Mouse (Mus musculus) CH12.LX (cell line): ENCODE data around the gene Rnf6. TPM values are rescaled to one million over a fixed set of nuclear protein-coding genes. Genes with fewer than 3 reads are reported as not detected.

Experiments
- DNase-seq: peaks from one replicate; pipeline ENCODE4 v3.0.0-alpha.2; 2013; ENCODE audit errors: extremely low read depth
- H3K27ac ChIP-seq: 2 replicates; pipeline ENCODE4 v1.5.1; 2012; ENCODE audit warnings: low read depth, mild to moderate bottlenecking, control low read depth, moderate library complexity; ENCODE audit not compliant: insufficient read depth
- H3K27me3 ChIP-seq: replicated peaks from 2 replicates; pipeline ENCODE3; 2012; ENCODE audit warnings: inconsistent platforms
- H3K36me3 ChIP-seq, 2 experiments: replicated peaks in 1 of 2; 2 replicates each; pipeline versions ENCODE3 to v1.6.1; 2012; ENCODE audit warnings: inconsistent platforms in 1 of 2, low read length in 1 of 2, mild to moderate bottlenecking in 1 of 2, mixed read lengths in 1 of 2, moderate library complexity in 1 of 2; ENCODE audit not compliant: control insufficient read depth in 1 of 2, insufficient read depth in 1 of 2
- H3K4me1 ChIP-seq, 2 experiments: 2 replicates each; pipeline ENCODE4 v1.6.1; 2012; ENCODE audit warnings: inconsistent platforms in 1 of 2, moderate library complexity in 1 of 2; ENCODE audit not compliant: insufficient read depth in 2 of 2, control insufficient read depth in 1 of 2
- H3K4me2 ChIP-seq: 2 replicates; pipeline ENCODE4 v1.6.1; 2012; ENCODE audit warnings: low read depth, mild to moderate bottlenecking, control low read depth; ENCODE audit not compliant: poor library complexity, insufficient read depth, severe bottlenecking
- H3K4me3 ChIP-seq, 3 experiments: fragments of 150-350 bp in 1 of 3; sonication (generic) in 1 of 3; replicated peaks in 1 of 3; 2 replicates each; pipeline versions ENCODE3 to v1.5.1; 2011 to 2012; ENCODE audit warnings: low read depth in 2 of 3, low read length in 2 of 3, mild to moderate bottlenecking in 2 of 3, moderate library complexity in 2 of 3, control low read depth in 1 of 3, improper control_type of control experiment in 1 of 3, inconsistent platforms in 1 of 3, mixed read lengths in 1 of 3; ENCODE audit not compliant: poor library complexity in 1 of 3
- H3K79me2 ChIP-seq: replicated peaks from 2 replicates; pipeline ENCODE4 v1.6.1; 2012; ENCODE audit warnings: mild to moderate bottlenecking, moderate library complexity; ENCODE audit not compliant: control insufficient read depth, poor library complexity, insufficient read depth, severe bottlenecking; ENCODE audit errors: extremely low read depth
- H3K9ac ChIP-seq: 2 replicates; pipeline ENCODE4 v1.6.1; 2012; ENCODE audit warnings: low read depth, mild to moderate bottlenecking, control low read depth, moderate library complexity; ENCODE audit not compliant: insufficient read depth
- H3K9me3 ChIP-seq: replicated peaks from 2 replicates; pipeline ENCODE3; 2012; ENCODE audit warnings: low read length, inconsistent platforms, mixed read lengths
- CHD1 ChIP-seq: IDR thresholded peaks from 2 replicates; pipeline ENCODE4 v1.6.1; 2012; ENCODE audit warnings: low read depth, low read length, improper control_type of control experiment, inconsistent platforms
- CHD2 ChIP-seq: IDR thresholded peaks from 2 replicates; pipeline ENCODE4 v1.6.1; 2011; ENCODE audit warnings: low read length, improper control_type of control experiment
- CTCF ChIP-seq, 2 experiments: IDR thresholded peaks in 1 of 2; conservative IDR thresholded peaks in 1 of 2; 2 replicates each; pipeline ENCODE4 v1.5.1; 2011 to 2012; ENCODE audit warnings: low read depth in 2 of 2, low read length in 2 of 2, improper control_type of control experiment in 1 of 2, inconsistent platforms in 1 of 2, mild to moderate bottlenecking in 1 of 2, moderate library complexity in 1 of 2
- E2F4 ChIP-seq: IDR thresholded peaks from 2 replicates; pipeline ENCODE4 v1.6.1; 2011; ENCODE audit warnings: low read depth, low read length, improper control_type of control experiment; ENCODE audit not compliant: insufficient replicate concordance
- ELF1 ChIP-seq: IDR thresholded peaks from 2 replicates; pipeline ENCODE4 v1.6.1; 2014; ENCODE audit warnings: low read depth, mild to moderate bottlenecking, inconsistent platforms, low read length, improper control_type of control experiment
- EP300 ChIP-seq: IDR thresholded peaks from 2 replicates; pipeline ENCODE4 v1.6.1; 2011; ENCODE audit warnings: low read length, improper control_type of control experiment
- ETS1 ChIP-seq: conservative IDR thresholded peaks from 2 replicates; pipeline ENCODE4 v1.6.1; 2012; ENCODE audit warnings: low read depth, mild to moderate bottlenecking, inconsistent platforms, low read length, improper control_type of control experiment, moderate library complexity
- GABPA ChIP-seq: IDR thresholded peaks from 2 replicates; pipeline ENCODE4 v1.6.1; 2012; ENCODE audit warnings: low read depth, low read length, improper control_type of control experiment, inconsistent platforms; ENCODE audit not compliant: insufficient replicate concordance
- HCFC1 ChIP-seq: IDR thresholded peaks from 2 replicates; pipeline ENCODE4 v1.6.1; 2012; ENCODE audit warnings: low read depth, mild to moderate bottlenecking, inconsistent platforms, low read length, improper control_type of control experiment
- IRF4 ChIP-seq: IDR thresholded peaks from 2 replicates; pipeline ENCODE4 v1.6.1; 2014; ENCODE audit warnings: low read depth, mild to moderate bottlenecking, inconsistent platforms, low read length, improper control_type of control experiment
- JUN ChIP-seq: IDR thresholded peaks from 2 replicates; pipeline ENCODE4 v1.6.1; 2011; ENCODE audit warnings: low read depth, mild to moderate bottlenecking, low read length, improper control_type of control experiment, moderate library complexity; ENCODE audit not compliant: insufficient read depth
- JUND ChIP-seq: conservative IDR thresholded peaks from 2 replicates; pipeline ENCODE4 v1.6.1; 2011; ENCODE audit warnings: low read depth, low read length, improper control_type of control experiment
- KAT2A ChIP-seq: IDR thresholded peaks from 2 replicates; pipeline ENCODE4 v1.6.1; 2012; ENCODE audit warnings: low read length, improper control_type of control experiment, inconsistent platforms; ENCODE audit not compliant: insufficient replicate concordance
- MAFK ChIP-seq: IDR thresholded peaks from 2 replicates; pipeline ENCODE4 v1.6.1; 2011; ENCODE audit warnings: low read length, improper control_type of control experiment; ENCODE audit not compliant: insufficient replicate concordance
- MAX ChIP-seq: IDR thresholded peaks from 2 replicates; pipeline ENCODE4 v1.6.1; 2011; ENCODE audit warnings: low read length, improper control_type of control experiment
- MAZ ChIP-seq: IDR thresholded peaks from 2 replicates; pipeline ENCODE4 v1.6.1; 2012; ENCODE audit warnings: low read depth, mild to moderate bottlenecking, inconsistent platforms, low read length, improper control_type of control experiment, moderate library complexity
- MEF2A ChIP-seq: IDR thresholded peaks from 2 replicates; pipeline ENCODE4 v1.6.1; 2014; ENCODE audit warnings: low read depth, mild to moderate bottlenecking, inconsistent platforms, low read length, improper control_type of control experiment, borderline replicate concordance
- MXI1 ChIP-seq: IDR thresholded peaks from 2 replicates; pipeline ENCODE4 v1.6.1; 2011; ENCODE audit warnings: mild to moderate bottlenecking, low read depth, low read length, improper control_type of control experiment
- MYC ChIP-seq: IDR thresholded peaks from 2 replicates; pipeline ENCODE4 v1.6.1; 2011; ENCODE audit warnings: low read depth, mild to moderate bottlenecking, improper control_type of control experiment, low read length
- NELFE ChIP-seq: IDR thresholded peaks from 2 replicates; pipeline ENCODE4 v1.6.1; 2011; ENCODE audit warnings: low read depth, low read length, improper control_type of control experiment
- NRF1 ChIP-seq: IDR thresholded peaks from 2 replicates; pipeline ENCODE4 v1.6.1; 2014; ENCODE audit warnings: low read depth, mild to moderate bottlenecking, inconsistent platforms, low read length, improper control_type of control experiment, moderate library complexity
- PAX5 ChIP-seq: IDR thresholded peaks from 2 replicates; pipeline ENCODE4 v1.6.1; 2012; ENCODE audit warnings: low read length, inconsistent platforms, mixed read lengths
- POLR2A ChIP-seq: IDR thresholded peaks from 2 replicates; pipeline ENCODE4 v1.6.1; 2011; ENCODE audit warnings: low read depth, mild to moderate bottlenecking, improper control_type of control experiment, low read length
- POLR2AphosphoS2 ChIP-seq: IDR thresholded peaks from 2 replicates; pipeline ENCODE4 v1.6.1; 2011; ENCODE audit warnings: low read depth, low read length, improper control_type of control experiment
- RAD21 ChIP-seq: IDR thresholded peaks from 2 replicates; pipeline ENCODE4 v1.6.1; 2011; ENCODE audit warnings: low read depth, mild to moderate bottlenecking, low read length, improper control_type of control experiment, moderate library complexity
- RCOR1 ChIP-seq: conservative IDR thresholded peaks from 2 replicates; pipeline ENCODE4 v1.6.1; 2012; ENCODE audit warnings: low read depth, mild to moderate bottlenecking, inconsistent platforms, low read length, improper control_type of control experiment
- SIN3A ChIP-seq: IDR thresholded peaks from 2 replicates; pipeline ENCODE4 v1.6.1; 2012; ENCODE audit warnings: low read length, improper control_type of control experiment, inconsistent platforms
- SMC3 ChIP-seq: IDR thresholded peaks from 2 replicates; pipeline ENCODE4 v1.6.1; 2011; ENCODE audit warnings: low read depth, low read length, improper control_type of control experiment
- TBP ChIP-seq: conservative IDR thresholded peaks from 2 replicates; pipeline ENCODE4 v1.6.1; 2011; ENCODE audit warnings: low read depth, low read length, improper control_type of control experiment
- TCF12 ChIP-seq: IDR thresholded peaks from 2 replicates; pipeline ENCODE4 v1.6.1; 2014; ENCODE audit warnings: low read depth, mild to moderate bottlenecking, inconsistent platforms, low read length, improper control_type of control experiment
- UBTF ChIP-seq: IDR thresholded peaks from 2 replicates; pipeline ENCODE4 v1.6.1; 2012; ENCODE audit warnings: low read depth, mild to moderate bottlenecking, inconsistent platforms, low read length, improper control_type of control experiment, moderate library complexity
- USF1 ChIP-seq: IDR thresholded peaks from 2 replicates; pipeline ENCODE4 v1.6.1; 2014; ENCODE audit warnings: low read depth, mild to moderate bottlenecking, inconsistent platforms, low read length, improper control_type of control experiment
- USF2 ChIP-seq: conservative IDR thresholded peaks from 2 replicates; pipeline ENCODE4 v1.6.1; 2011; ENCODE audit warnings: low read depth, low read length, improper control_type of control experiment
- ZC3H11A ChIP-seq: IDR thresholded peaks from 2 replicates; pipeline ENCODE4 v1.6.1; 2012; ENCODE audit warnings: low read depth, mild to moderate bottlenecking, inconsistent platforms, low read length, improper control_type of control experiment
- ZKSCAN1 ChIP-seq: IDR thresholded peaks from 2 replicates; pipeline ENCODE4 v1.6.1; 2012; ENCODE audit warnings: low read depth, inconsistent platforms, low read length, improper control_type of control experiment, borderline replicate concordance
- ZMIZ1 ChIP-seq: IDR thresholded peaks from 2 replicates; pipeline ENCODE4 v1.6.1; 2012; ENCODE audit warnings: low read depth, mild to moderate bottlenecking, inconsistent platforms, low read length, improper control_type of control experiment
- ZNF384 ChIP-seq: IDR thresholded peaks from 2 replicates; pipeline ENCODE4 v1.6.1; 2012; ENCODE audit warnings: low read depth, low read length, improper control_type of control experiment, inconsistent platforms
- dilution Hi-C: fragments of 300-500 bp; cut with MboI; formaldehyde crosslinking; loops from 2 replicates; pipeline ENCODE4 v1.14.3; 2020; ENCODE audit warnings: low sequenced_read_pairs; ENCODE audit not compliant: extremely low pct_unique_long_range_greater_than_20kb, extremely low pct_ligation_motif_present
- in situ Hi-C: fragments of 300-500 bp; cut with MboI; formaldehyde crosslinking; loops from 3 replicates; pipeline ENCODE4 v1.14.3; 2019; ENCODE audit warnings: low sequenced_read_pairs, low pct_ligation_motif_present, low pct_unique_long_range_greater_than_20kb, mixed read lengths
- polyA plus RNA-seq: library from polyadenylated mRNA; unstranded; fragments of >175 nt; gene quantifications from 2 replicates; pipeline ENCODE4 v1.2.1, GENCODE M21; 2012; ENCODE audit warnings: low read depth; ENCODE audit not compliant: insufficient read length
- total RNA-seq, 2 experiments: library from RNA; depleted of rRNA; stranded (reverse); fragments of 300-350 nt in 1 of 2; fragments of >200 nt in 1 of 2; gene quantifications; 2 replicates each; pipeline ENCODE4 v1.2.3; 2012 to 2014

Rnf6 gene
- total RNA-seq (2012; rRNA removed): 20.7 and 21.4 TPM in 2 replicates
- total RNA-seq (2014; rRNA removed): 15.9 and 19.1 TPM in 2 replicates
- polyA plus RNA-seq: 22.7 and 24.1 TPM in 2 replicates

DNA sequence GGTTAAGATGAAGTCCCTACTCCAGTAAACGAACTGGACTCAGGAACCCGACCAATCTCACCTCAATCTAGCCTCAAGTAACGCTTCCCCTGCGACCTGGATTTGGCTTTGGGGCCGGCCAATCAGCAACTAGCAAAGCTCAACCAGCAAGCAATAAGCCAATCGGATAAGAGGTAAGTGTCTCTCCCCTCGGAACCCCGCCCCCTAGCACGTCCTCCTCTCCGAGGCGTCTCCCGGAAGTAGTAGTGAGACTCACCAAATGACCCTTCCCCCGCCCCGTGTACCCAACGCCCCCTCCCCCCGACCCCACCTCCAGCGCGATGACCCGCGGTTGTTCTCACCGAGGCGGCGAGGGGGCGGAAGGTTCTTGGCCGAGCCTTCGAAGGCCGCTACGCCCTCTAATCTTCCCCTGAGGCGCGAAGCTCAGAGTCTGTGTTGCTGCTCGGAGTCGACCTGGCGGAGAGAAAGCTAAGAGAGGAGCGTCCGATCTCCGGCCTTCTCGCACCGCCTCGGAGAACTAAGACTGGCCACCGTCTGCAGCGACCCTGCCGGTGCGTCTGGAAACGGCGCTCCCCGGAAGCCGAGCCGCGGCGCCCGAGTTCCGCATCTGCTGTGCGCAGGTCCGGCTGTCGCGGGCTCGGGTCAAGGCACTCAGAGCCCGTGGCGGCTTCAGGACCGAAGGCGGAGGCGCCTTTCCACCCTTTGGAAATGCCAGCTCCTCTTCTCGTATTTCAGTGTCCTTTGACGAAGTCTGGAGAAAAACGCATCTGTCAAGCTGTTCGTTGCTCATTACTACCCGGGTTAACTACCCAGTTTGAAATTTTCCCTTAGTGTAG, at the start of gene Rnf6:
Gene Rnf6, minus strand, starts transcription at position 677 of the 836 bp plus-strand sequence.
- Histone ChIP-seq H3K79me2 (peaks cover 24% of the 10 kb centered on the region), H3K4me3 (peak within 1 kb of the TSS; percentile 72 to 88 (median 82)), H3K36me3 (peaks cover 18 to 31% of the 10 kb centered on the region in 2 experiments), H3K9ac (peak within 1 kb of the TSS; percentile 92), H3K27me3 (no peaks in the 10 kb centered on the region), H3K9me3 (no peaks in the 10 kb centered on the region), H3K27ac (peak within 1 kb of the TSS; percentile 92), H3K4me2 (peak within 1 kb of the TSS; percentile 64), H3K4me1 (peaks cover 3 to 30% of the 10 kb centered on the region in 2 experiments; a peak in 2 of 4 replicates)
- dilution Hi-C loops: no loop called here
- in situ Hi-C loops: no loop called here
- DNase-seq: peak; percentile 98
- peak; percentile 19; the same call in 1 of the 2 replicates for TF ChIP-seq ETS1
- 0 out of 2 replicates have a peak, but pooled peaks have one; percentile 27 for TF ChIP-seq E2F4
- TF ChIP-seq PAX5: no peak
- TF ChIP-seq JUND: no peak
- peak; percentile 75 for TF ChIP-seq RCOR1
- TF ChIP-seq ZMIZ1: peak; percentile 76; the same call in 1 of the 2 replicates
- no peak; a peak in 1 of 4 replicates for TF ChIP-seq CTCF (conservative IDR thresholded peaks at IDR 0.05 in 1 of 2, IDR thresholded peaks at IDR 0.05 in 1 of 2; ENCODE audit: low read depth in 2 of 2, low read length in 2 of 2)
- TF ChIP-seq KAT2A: 0 out of 2 replicates have a peak, but pooled peaks have one; percentile 65
- peak; percentile 77; the same call in 1 of the 2 replicates for TF ChIP-seq POLR2AphosphoS2
- TF ChIP-seq MAX: peak; percentile 30
- peak; percentile 92 for TF ChIP-seq TCF12
- TF ChIP-seq MYC: 0 out of 2 replicates have a peak, but pooled peaks have one; percentile 36
- TF ChIP-seq NELFE: peak; percentile 88
- peak; percentile 82 for TF ChIP-seq UBTF
- TF ChIP-seq NRF1: peak; percentile 74
- TF ChIP-seq CHD2: peak; percentile 89
- TF ChIP-seq USF2: no peak
- TF ChIP-seq MAFK: no peak
- TF ChIP-seq IRF4: peak; percentile 55; the same call in 1 of the 2 replicates
- TF ChIP-seq MAZ: peak; percentile 91
- TF ChIP-seq TBP: peak; percentile 50; the same call in 1 of the 2 replicates
- no peak for TF ChIP-seq USF1
- TF ChIP-seq ZKSCAN1: no peak
- no peak for TF ChIP-seq JUN
- TF ChIP-seq SMC3: no peak; the same call in 1 of the 2 replicates
- TF ChIP-seq ZC3H11A: no peak
- TF ChIP-seq POLR2A: peak; percentile 83
- TF ChIP-seq CHD1: 0 out of 2 replicates have a peak, but pooled peaks have one; percentile 36
- TF ChIP-seq ELF1: peak; percentile 82
- no peak for TF ChIP-seq ZNF384
- peak; percentile 71; the same call in 1 of the 2 replicates for TF ChIP-seq MXI1
- peak; percentile 90 for TF ChIP-seq SIN3A
- no peak for TF ChIP-seq RAD21
- TF ChIP-seq MEF2A: peak; percentile 59; the same call in 1 of the 2 replicates
- TF ChIP-seq HCFC1: peak; percentile 81
- TF ChIP-seq GABPA: no peak
- no peak for TF ChIP-seq EP300
